9 mouse cellular contexts compared by ENCODE assay signal in genomic region chr11:50370969-50371368, GRCm38 (mm10). TPM values are rescaled to one million over a fixed set of nuclear protein-coding genes. Genes with fewer than 3 reads are reported as not detected.
DNase-seq lines count a peak whose midpoint lies in the region; ATAC-seq and TF ChIP-seq lines count a peak whose summit lies in the region.
"Had no signal": no experiment of that assay in that cellular context is flagged by ENCODE, and none has a peak within 500 bp of the region (broad histone marks: within the 10 kb centered on the region; RNA-seq: fewer than 3 reads in every experiment).

No protein-coding gene starts in this region.

- 52% methylated on average over 4 of the region's 4 CpGs for WGBS in heart, embryonic 13.5 days
- WGBS in forebrain, embryonic 16.5 days: 40% methylated on average over 4 of the region's 4 CpGs
- WGBS in liver, postnatal 0 days (ENCODE audit: insufficient replicate concordance): 64% methylated on average over 4 of the region's 4 CpGs

- H3K4me2 ChIP-seq in heart, embryonic 13.5 days: peak overlapping the region; percentile 74
- peak overlapping the region; percentile 68 for H3K4me2 ChIP-seq in forebrain, embryonic 16.5 days (ENCODE audit: low read length)
- peak overlapping the region; percentile 70 for H3K4me2 ChIP-seq in liver, postnatal 0 days (ENCODE audit: low read depth, low read length)

- H3K4me1 ChIP-seq in heart, embryonic 13.5 days: peaks cover 12% of the 10 kb centered on the region
- H3K4me1 ChIP-seq in MEL (ENCODE audit: control insufficient read depth in 1 of 2, insufficient read depth in 2 of 2, low read length in 2 of 2): peaks cover 14 to 27% of the 10 kb centered on the region in 2 experiments
- H3K4me1 ChIP-seq in forebrain, embryonic 16.5 days (replicated peaks; ENCODE audit: control insufficient read depth, insufficient read depth, low read length): peaks cover 13% of the 10 kb centered on the region
- 0 out of 2 replicates have a peak, but pooled peaks cover 6% of the 10 kb centered on the region for H3K4me1 ChIP-seq in liver, postnatal 0 days (ENCODE audit: insufficient read depth)

- peak overlapping the region; percentile 54; the same call in 1 of the 2 replicates for H3K4me3 ChIP-seq in heart, embryonic 13.5 days
- peak overlapping the region; percentile 61 to 80 for H3K4me3 ChIP-seq in MEL (ENCODE audit: control insufficient read depth in 1 of 2, insufficient read depth in 1 of 2, low read depth in 2 of 2, low read length in 2 of 2)
- peak overlapping the region; percentile 43 for H3K4me3 ChIP-seq in forebrain, embryonic 16.5 days (replicated peaks; ENCODE audit: low read length)
- H3K4me3 ChIP-seq in liver, postnatal 0 days (ENCODE audit: low read depth, low read length): peak overlapping the region; percentile 45; the same call in 1 of the 2 replicates

- H3K27me3 ChIP-seq in heart, embryonic 13.5 days (replicated peaks): peaks cover 5% of the 10 kb centered on the region; the same call in 1 of the 2 replicates
- no peaks in the 10 kb centered on the region for H3K27me3 ChIP-seq in MEL (ENCODE audit: control insufficient read depth in 1 of 2, insufficient read depth in 2 of 2, low read length in 2 of 2)
- H3K27me3 ChIP-seq in forebrain, embryonic 16.5 days (replicated peaks; ENCODE audit: control insufficient read depth, insufficient read depth, low read length): no peaks in the 10 kb centered on the region
- H3K27me3 ChIP-seq in liver, postnatal 0 days (ENCODE audit: insufficient read depth, low read length): no peaks in the 10 kb centered on the region

- H3K27ac ChIP-seq in heart, embryonic 13.5 days (replicated peaks): no peak overlapping the region
- peak overlapping the region; percentile 76 for H3K27ac ChIP-seq in MEL (ENCODE audit: control insufficient read depth, low read depth, low read length)
- H3K27ac ChIP-seq in forebrain, embryonic 16.5 days (ENCODE audit: low read length): peak overlapping the region; percentile 84
- no peak overlapping the region for H3K27ac ChIP-seq in liver, postnatal 0 days (ENCODE audit: low read depth)

- H3K9me3 ChIP-seq in heart, embryonic 13.5 days: no peaks in the 10 kb centered on the region
- H3K9me3 ChIP-seq in MEL (replicated peaks; ENCODE audit: insufficient read depth, low read length): no peaks in the 10 kb centered on the region
- H3K9me3 ChIP-seq in forebrain, embryonic 16.5 days (ENCODE audit: control insufficient read depth, low read length): no peaks in the 10 kb centered on the region
- no peaks in the 10 kb centered on the region for H3K9me3 ChIP-seq in liver, postnatal 0 days (ENCODE audit: low read length)

- DNase-seq in heart, adult 8-10 months (ENCODE audit: low spot score): no peak
- DNase-seq in MEL (ENCODE audit: low read depth, low spot score): peak; percentile 71
- DNase-seq in liver, postnatal 0 days: no peak
- no peak for DNase-seq in cerebellum, adult 9-10 months
- DNase-seq in urinary bladder, adult 2 months (ENCODE audit: low spot score): no peak

- TF ChIP-seq CTCF in MEL (IDR thresholded peaks at IDR 0.05 in 2 of 3, conservative IDR thresholded peaks at IDR 0.05 in 1 of 3; ENCODE audit: control insufficient read depth in 1 of 3, insufficient read depth in 1 of 3, low read depth in 2 of 3, low read length in 3 of 3, poor library complexity in 1 of 3, severe bottlenecking in 1 of 3): no peak
- TF ChIP-seq CTCF in liver, postnatal 0 days (IDR thresholded peaks at IDR 0.05; ENCODE audit: low read depth): no peak

- TF ChIP-seq RAD21 in MEL (IDR thresholded peaks at IDR 0.05; ENCODE audit: low read depth, low read length): no peak

- no peak for ATAC-seq in heart, embryonic 13.5 days (ENCODE audit: extremely low read depth, insufficient number of reproducible peaks, low FRiP score, low TSS enrichment)
- ATAC-seq in forebrain, embryonic 16.5 days: peak; percentile 47; the same call in 1 of the 2 replicates
- no peak for ATAC-seq in liver, postnatal 0 days
- ATAC-seq in activated CD4-positive, CD25-positive, alpha-beta regulatory T cell, adult 4 months: no peak

- peak overlapping the region; percentile 84 for H3K9ac ChIP-seq in heart, embryonic 13.5 days
- peak overlapping the region; percentile 91 for H3K9ac ChIP-seq in MEL (ENCODE audit: control insufficient read depth, low read depth, low read length, poor library complexity, severe bottlenecking)
- peak overlapping the region; percentile 72 for H3K9ac ChIP-seq in forebrain, embryonic 16.5 days (replicated peaks; ENCODE audit: low read depth, low read length)
- peak overlapping the region; percentile 58; the same call in 1 of the 2 replicates for H3K9ac ChIP-seq in liver, postnatal 0 days (replicated peaks)

- no peaks in the 10 kb centered on the region for H3K36me3 ChIP-seq in heart, embryonic 13.5 days
- peaks cover 0 to 27% of the 10 kb centered on the region in 2 experiments; a peak in 2 of 4 replicates for H3K36me3 ChIP-seq in MEL (ENCODE audit: control insufficient read depth in 1 of 2, insufficient read depth in 2 of 2, low read length in 2 of 2)
- H3K36me3 ChIP-seq in forebrain, embryonic 16.5 days (ENCODE audit: control insufficient read depth, insufficient read depth): no peaks in the 10 kb centered on the region
- no peaks in the 10 kb centered on the region for H3K36me3 ChIP-seq in liver, postnatal 0 days (replicated peaks; ENCODE audit: insufficient read depth, low read length)

- TF ChIP-seq POLR2A in MEL (IDR thresholded peaks at IDR 0.05; ENCODE audit: control insufficient read depth in 1 of 2, insufficient read depth in 1 of 2, low read depth in 1 of 2, low read length in 2 of 2, poor library complexity in 1 of 2): no peak

- no peak for TF ChIP-seq EP300 in MEL (IDR thresholded peaks at IDR 0.05; ENCODE audit: low read depth in 1 of 2, low read length in 2 of 2)
- no peak for TF ChIP-seq EP300 in liver, postnatal 0 days (IDR thresholded peaks at IDR 0.05; ENCODE audit: low read depth)

- H3K79me2 ChIP-seq in MEL (ENCODE audit: control insufficient read depth, insufficient read depth, low read length, poor library complexity): no peaks in the 10 kb centered on the region; the same call in 1 of the 2 replicates

TF ChIP-seq in MEL, 35 proteins besides CTCF, POLR2A, EP300 and RAD21:
- TF ChIP-seq CHD2 (IDR thresholded peaks at IDR 0.05; ENCODE audit: low read length) (no peak), GABPA (IDR thresholded peaks at IDR 0.05; ENCODE audit: low read depth, low read length) (no peak), MYC (IDR thresholded peaks at IDR 0.05; ENCODE audit: low read depth, low read length) (0 out of 2 replicates have a peak, but pooled peaks have one; percentile 42), POLR2AphosphoS2 (IDR thresholded peaks at IDR 0.05; ENCODE audit: low read length) (no peak), USF1 (IDR thresholded peaks at IDR 0.05; ENCODE audit: low read depth, low read length) (peak; percentile 78)

RNA-seq across cellular contexts. Expression of gene Hnrnph1, which starts 5.8 kb away (rescaled TPM):
- 232 and 238 TPM in 2 replicates for polyA plus RNA-seq in heart, embryonic 13.5 days (2015; fragmentation: Nextera tagmentation; extraction: Ambion mirVana)
- total RNA-seq in heart, adult 8-10 months (2022): 100 to 1,000 TPM in 2 of 4 experiments, 10 to 100 TPM in 2; 90.8 to 111 (median 97.3) TPM
- total RNA-seq in MEL (2012; rRNA removed): 227 and 232 TPM in 2 replicates
- 100 to 1,000 TPM; 425 to 552 TPM for polyA plus RNA-seq in MEL (2012; ENCODE audit: insufficient read depth in 1 of 2, insufficient read length in 2 of 2, low read depth in 1 of 2, low replicate concordance in 2 of 2, missing spikeins in 1 of 2)
- 660 and 710 TPM in 2 replicates for polyA plus RNA-seq in forebrain, embryonic 16.5 days (2015; fragmentation: Nextera tagmentation; extraction: Ambion mirVana)
- 70.1 and 71.1 TPM in 2 replicates for polyA plus RNA-seq in liver, postnatal 0 days (2015; fragmentation: Nextera tagmentation; extraction: Ambion mirVana)
- polyA plus RNA-seq in activated CD4-positive, CD25-positive, alpha-beta regulatory T cell, adult 4 months (2017; shearing (Covaris generic)): 100 to 1,000 TPM; 148 to 177 TPM
- polyA plus RNA-seq in urinary bladder, adult 2 months (2012; rRNA removed): 251 and 299 TPM in 2 replicates

RNA-seq across cellular contexts. Expression of gene Cby3, which starts 16.7 kb away (rescaled TPM):
- polyA plus RNA-seq in heart, embryonic 13.5 days (2015; fragmentation: Nextera tagmentation; extraction: Ambion mirVana): not detected in 2 replicates
- not detected for total RNA-seq in heart, adult 8-10 months (2022)
- 0.23 and 0.42 TPM in 2 replicates for total RNA-seq in MEL (2012; rRNA removed)
- polyA plus RNA-seq in MEL (2012; ENCODE audit: insufficient read depth in 1 of 2, insufficient read length in 2 of 2, low read depth in 1 of 2, low replicate concordance in 2 of 2, missing spikeins in 1 of 2): under 1 TPM in 1 of 2 experiments, not detected in 1; 0.31 TPM
- 0.75 and 1.2 TPM in 2 replicates for polyA plus RNA-seq in forebrain, embryonic 16.5 days (2015; fragmentation: Nextera tagmentation; extraction: Ambion mirVana)
- polyA plus RNA-seq in liver, postnatal 0 days (2015; fragmentation: Nextera tagmentation; extraction: Ambion mirVana): 0.21 TPM in 1 of 2 replicates, not detected in the other
- not detected for polyA plus RNA-seq in activated CD4-positive, CD25-positive, alpha-beta regulatory T cell, adult 4 months (2017; shearing (Covaris generic))
- polyA plus RNA-seq in urinary bladder, adult 2 months (2012; rRNA removed): 0.12 and 0.25 TPM in 2 replicates
- total RNA-seq: left cerebral cortex, postnatal 14 days had no signal

RNA-seq across cellular contexts. Expression of gene Canx, which starts 45.5 kb away (rescaled TPM):
- polyA plus RNA-seq in heart, embryonic 13.5 days (2015; fragmentation: Nextera tagmentation; extraction: Ambion mirVana): 262 and 285 TPM in 2 replicates
- total RNA-seq in heart, adult 8-10 months (2022): 100 to 1,000 TPM; 331 to 378 (median 360) TPM
- total RNA-seq in MEL (2012; rRNA removed): 785 and 867 TPM in 2 replicates
- 100 to 1,000 TPM; 390 to 464 TPM for polyA plus RNA-seq in MEL (2012; ENCODE audit: insufficient read depth in 1 of 2, insufficient read length in 2 of 2, low read depth in 1 of 2, low replicate concordance in 2 of 2, missing spikeins in 1 of 2)
- polyA plus RNA-seq in forebrain, embryonic 16.5 days (2015; fragmentation: Nextera tagmentation; extraction: Ambion mirVana): 273 and 290 TPM in 2 replicates
- polyA plus RNA-seq in liver, postnatal 0 days (2015; fragmentation: Nextera tagmentation; extraction: Ambion mirVana): 125 and 130 TPM in 2 replicates
- 100 to 1,000 TPM; 179 to 210 TPM for polyA plus RNA-seq in activated CD4-positive, CD25-positive, alpha-beta regulatory T cell, adult 4 months (2017; shearing (Covaris generic))
- 177 and 247 TPM in 2 replicates for polyA plus RNA-seq in urinary bladder, adult 2 months (2012; rRNA removed)

RNA-seq across cellular contexts. Expression of gene Rufy1, which starts 60.0 kb away (rescaled TPM):
- 19.5 and 22.2 TPM in 2 replicates for polyA plus RNA-seq in heart, embryonic 13.5 days (2015; fragmentation: Nextera tagmentation; extraction: Ambion mirVana)
- 10 to 100 TPM; 27.5 to 34.9 (median 30.2) TPM for total RNA-seq in heart, adult 8-10 months (2022)
- 13.8 and 18.4 TPM in 2 replicates for total RNA-seq in MEL (2012; rRNA removed)
- 10 to 100 TPM in 1 of 2 experiments, not detected in 1; 17.8 TPM for polyA plus RNA-seq in MEL (2012; ENCODE audit: insufficient read depth in 1 of 2, insufficient read length in 2 of 2, low read depth in 1 of 2, low replicate concordance in 2 of 2, missing spikeins in 1 of 2)
- 28.6 and 31.2 TPM in 2 replicates for polyA plus RNA-seq in forebrain, embryonic 16.5 days (2015; fragmentation: Nextera tagmentation; extraction: Ambion mirVana)
- polyA plus RNA-seq in liver, postnatal 0 days (2015; fragmentation: Nextera tagmentation; extraction: Ambion mirVana): 7.1 and 7.9 TPM in 2 replicates
- 10 to 100 TPM in 1 of 2 experiments, 1 to 10 TPM in 1; 9.5 to 10.2 TPM for polyA plus RNA-seq in activated CD4-positive, CD25-positive, alpha-beta regulatory T cell, adult 4 months (2017; shearing (Covaris generic))
- 27.2 and 29.3 TPM in 2 replicates for polyA plus RNA-seq in urinary bladder, adult 2 months (2012; rRNA removed)

Comparison
In these comparisons a context has a peak if more than half of its experiments do, and no peak if none do; other contexts are left out.
1. H3K27ac ChIP-seq: peak in MEL (single experiment) and forebrain, embryonic 16.5 days (single experiment); none in heart, embryonic 13.5 days (single experiment) and liver, postnatal 0 days (single experiment).
2. Peak in every context shown above with its lines, with median percentiles within 50 percentile points of each other: H3K4me2 ChIP-seq, H3K4me3 ChIP-seq and H3K9ac ChIP-seq.